Mouse (Mus musculus): ENCODE results near the gene Tipin.

The Tipin gene

DNA sequence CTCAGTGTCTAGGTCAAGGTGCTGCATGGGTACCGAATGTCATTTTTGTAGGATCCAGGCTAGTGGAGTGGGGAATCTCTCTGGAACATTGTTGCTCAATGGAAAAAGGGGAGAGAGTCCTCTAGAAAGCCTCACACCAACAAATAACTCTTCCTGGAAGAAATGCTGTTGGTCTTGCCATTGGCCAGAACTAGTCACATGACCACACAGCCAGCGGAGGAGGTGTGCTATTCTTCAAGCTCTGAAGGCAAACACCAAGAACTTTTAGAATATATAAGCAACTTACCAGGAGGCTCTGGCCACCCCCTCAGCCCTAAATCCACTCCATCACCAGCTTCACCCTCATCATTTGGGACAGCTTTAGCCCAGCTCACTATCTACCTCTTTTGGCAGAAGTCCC, 62.3 kb downstream of the Tipin start:
- DNase-seq (ENCODE audit: low spot score in 2 of 2), result no peak

DNA sequence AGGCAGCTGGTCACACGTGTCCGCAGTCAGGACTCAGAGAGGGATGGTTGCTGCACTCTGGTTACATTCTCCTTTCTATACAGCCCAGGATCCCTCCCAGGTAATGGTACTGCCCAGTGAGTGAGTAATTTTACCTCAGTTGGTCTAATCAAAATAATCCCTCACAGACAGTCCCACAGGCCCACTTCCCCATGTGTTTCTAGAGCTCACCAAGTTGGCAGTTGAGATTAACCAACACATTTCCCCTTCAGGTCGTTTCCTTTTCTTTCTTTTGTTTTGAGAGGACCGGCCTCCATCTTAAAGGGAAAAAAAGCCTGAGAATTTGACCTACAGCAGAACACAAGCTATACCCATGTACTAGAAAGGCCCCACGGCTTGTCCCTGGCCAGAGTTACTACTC, 64.5 kb downstream of the Tipin start:
- DNase-seq (ENCODE audit: low spot score in 2 of 2), result no peak

DNA sequence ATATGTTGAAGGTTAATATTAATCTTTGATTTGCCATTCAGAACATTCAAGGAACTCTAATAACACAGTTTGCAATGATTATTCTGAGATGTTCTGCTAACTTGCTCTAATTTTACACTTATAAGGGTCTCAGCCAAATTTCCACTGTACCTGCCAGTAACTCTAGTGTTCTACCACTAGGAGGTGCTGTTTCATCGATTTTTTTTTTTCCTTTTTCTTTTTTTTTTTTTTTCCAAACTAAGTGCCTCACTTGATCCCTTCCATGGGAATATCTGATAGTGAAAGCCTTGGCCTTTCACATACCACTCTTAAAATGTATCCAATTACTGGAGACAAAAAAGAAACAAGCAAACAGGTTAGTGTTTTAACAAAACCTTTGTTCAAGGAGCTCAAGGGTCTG, 66.0 kb downstream of the Tipin start:
- no peak for DNase-seq (ENCODE audit: low spot score in 2 of 2)

DNA sequence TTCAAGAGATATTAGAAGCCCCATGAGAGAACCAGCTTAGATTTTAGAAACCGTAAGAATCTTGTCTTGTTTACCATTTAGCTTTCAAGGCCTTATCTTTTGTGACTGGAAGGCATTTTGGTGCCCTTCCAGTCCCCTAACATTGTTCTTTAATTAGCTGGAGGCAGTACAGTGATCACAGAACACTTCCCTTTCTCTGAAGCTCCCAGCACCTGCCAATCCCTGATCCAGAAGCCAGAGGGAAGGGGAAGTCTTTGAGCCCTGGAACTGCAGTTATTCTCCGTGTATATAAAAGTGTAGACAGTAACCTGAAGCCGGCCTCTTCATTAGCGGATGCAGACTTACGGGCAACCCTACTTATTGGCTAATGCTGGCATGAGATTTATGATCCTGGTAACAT, 68.1 kb downstream of the Tipin start:
- DNase-seq (ENCODE audit: low spot score in 2 of 2), result no peak

DNA sequence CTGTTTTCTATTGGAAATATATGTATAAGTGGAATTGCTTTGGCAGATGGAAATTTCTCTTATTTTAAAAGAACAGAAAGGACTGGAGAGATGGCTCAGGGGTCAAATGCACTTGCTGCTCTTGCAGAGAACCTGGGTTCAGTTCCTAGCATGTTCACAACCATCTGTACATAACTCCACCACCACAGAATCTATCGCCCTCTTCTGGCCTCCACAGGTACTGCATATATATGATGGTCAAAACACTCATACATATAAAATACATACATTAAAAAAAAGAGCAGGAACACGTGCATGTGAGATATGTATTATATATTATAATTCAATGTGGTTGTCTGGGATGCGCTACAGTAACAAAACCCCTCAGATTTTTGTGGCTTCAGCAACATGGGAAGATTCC, 69.8 kb downstream of the Tipin start:
- DNase-seq (ENCODE audit: low spot score in 2 of 2), result no peak

Measured in frontal cortex, postnatal 10 days (tissue).